Mouse (Mus musculus): Measurements from ENCODE around the gene Fuca1.
"Not testable (repeated sequence)": the region's sequence is repeated elsewhere in the genome, so short reads cannot be mapped to it uniquely, and the experiment has no call there.

Gene Fuca1

DNA sequence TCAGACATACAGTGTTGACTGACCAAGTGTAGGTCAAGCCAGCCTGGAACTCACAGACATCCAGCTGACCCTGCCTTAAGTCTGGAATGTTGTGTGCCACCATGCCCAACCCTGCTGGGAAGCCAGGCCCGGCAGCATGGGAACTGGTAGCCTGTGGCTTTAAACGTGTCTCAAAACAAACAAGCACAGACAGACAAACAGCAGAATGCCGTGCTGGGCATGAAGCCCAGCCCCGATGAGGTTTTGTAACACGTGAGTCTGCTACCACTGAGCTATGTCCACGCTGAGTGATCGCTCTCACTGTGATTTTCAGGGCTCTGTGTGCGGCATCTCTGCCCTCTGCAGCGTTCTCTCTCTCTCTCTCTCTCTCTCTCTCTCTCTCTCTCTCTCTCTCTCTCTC, 35.4 kb downstream of the Fuca1 start:
- no peak for DNase-seq

DNA sequence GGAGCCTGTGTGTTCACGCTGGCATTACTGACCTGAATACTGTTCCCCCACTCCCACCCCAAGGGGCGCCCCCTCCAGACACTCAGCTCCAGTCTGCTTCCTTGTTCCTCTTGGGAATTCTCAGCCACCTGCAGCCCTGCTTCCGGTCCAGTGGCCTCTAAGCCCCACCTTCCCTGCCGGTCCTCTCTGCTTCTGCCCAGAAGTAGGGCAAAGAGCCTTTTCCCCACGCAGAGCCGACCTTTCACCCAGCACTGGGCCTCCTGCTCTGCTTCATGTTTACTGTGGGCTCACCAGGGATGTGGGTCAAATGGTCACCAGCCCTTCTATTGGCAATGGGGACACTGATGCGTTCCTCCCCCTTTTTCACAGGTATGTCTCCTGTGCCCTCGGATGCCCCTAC, 37.8 kb downstream of the Fuca1 start:
- no peak for DNase-seq

DNA sequence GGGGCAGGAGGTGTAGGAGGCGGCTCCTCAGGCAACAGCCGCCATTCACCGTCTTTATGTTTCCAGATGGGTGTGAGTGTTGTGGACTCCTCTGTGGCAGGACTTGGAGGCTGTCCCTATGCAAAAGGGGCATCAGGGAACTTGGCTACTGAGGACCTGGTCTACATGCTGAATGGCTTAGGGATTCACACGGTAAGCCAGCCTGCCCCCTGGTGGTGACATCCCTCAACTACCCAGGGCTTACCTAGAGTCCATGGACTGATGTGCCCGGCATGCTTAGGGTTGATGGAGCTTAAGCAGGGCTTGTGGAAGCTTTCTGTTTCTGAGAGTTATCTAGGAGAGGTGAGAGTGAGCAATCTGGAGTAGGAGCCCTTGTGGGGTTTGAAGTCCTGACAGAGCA, 40.2 kb downstream of the Fuca1 start:
- DNase-seq: peak; percentile 89 to 92

DNA sequence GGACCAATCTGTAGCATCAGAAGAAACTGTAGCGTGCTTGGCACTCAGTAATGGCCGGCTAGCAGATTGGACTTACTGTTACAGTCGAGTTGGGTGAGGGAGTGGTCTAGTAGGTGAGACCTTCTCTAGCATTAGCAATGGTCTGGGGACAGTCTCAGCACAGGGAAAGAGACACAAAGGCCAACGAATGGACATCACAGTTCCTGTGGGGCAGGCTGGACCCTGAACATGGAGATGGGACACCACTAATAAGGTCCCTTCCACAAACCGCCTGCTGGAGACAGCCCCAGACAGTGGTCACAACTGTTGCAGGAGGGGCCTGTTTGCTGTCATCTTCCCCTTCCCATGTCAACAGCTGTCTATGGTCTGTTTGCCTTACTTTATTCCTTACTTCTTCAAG, 41.2 kb downstream of the Fuca1 start:
- DNase-seq: peak; percentile 5 to 9

DNA sequence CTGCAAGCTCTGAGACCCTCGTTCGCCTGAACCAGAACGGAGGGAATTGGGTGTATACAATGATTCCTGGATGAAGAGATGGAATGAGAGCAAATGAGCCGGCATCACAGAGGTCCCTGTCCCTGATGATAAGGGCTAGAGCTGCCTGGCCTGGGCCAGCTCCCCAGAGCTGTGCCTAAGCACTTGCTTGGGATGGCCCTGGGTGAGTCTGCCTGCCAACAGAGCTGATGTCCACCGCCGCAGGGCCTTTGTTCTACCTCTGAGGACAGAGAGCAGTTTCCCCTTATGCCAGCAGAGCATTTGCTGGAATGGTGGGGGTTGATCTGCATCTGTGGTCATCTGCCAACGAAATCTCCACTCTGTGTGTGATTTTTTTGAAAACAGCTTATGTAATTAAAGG, 41.7 kb downstream of the Fuca1 start:
- peak; percentile 19 to 20 for DNase-seq

DNA sequence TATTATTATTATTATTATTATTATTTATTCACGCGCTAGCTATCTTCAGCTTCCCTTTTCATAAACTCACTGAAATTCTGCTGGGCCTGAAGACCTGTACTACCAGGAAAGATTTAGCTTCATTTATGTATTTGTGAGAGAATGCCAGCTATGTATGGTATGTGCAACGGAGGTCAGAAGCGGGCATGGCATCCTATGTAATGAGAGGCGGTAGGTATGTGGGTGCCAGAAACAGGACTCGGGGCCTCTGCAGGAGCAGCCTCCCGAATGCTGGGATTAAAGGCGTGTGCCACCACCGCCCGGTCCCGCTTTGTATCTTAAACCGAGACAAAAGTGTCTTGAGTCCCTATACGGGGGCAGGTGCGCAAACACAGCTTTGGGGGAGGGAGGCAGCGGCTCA, 42.4 kb downstream of the Fuca1 start:
- no peak for DNase-seq

DNA sequence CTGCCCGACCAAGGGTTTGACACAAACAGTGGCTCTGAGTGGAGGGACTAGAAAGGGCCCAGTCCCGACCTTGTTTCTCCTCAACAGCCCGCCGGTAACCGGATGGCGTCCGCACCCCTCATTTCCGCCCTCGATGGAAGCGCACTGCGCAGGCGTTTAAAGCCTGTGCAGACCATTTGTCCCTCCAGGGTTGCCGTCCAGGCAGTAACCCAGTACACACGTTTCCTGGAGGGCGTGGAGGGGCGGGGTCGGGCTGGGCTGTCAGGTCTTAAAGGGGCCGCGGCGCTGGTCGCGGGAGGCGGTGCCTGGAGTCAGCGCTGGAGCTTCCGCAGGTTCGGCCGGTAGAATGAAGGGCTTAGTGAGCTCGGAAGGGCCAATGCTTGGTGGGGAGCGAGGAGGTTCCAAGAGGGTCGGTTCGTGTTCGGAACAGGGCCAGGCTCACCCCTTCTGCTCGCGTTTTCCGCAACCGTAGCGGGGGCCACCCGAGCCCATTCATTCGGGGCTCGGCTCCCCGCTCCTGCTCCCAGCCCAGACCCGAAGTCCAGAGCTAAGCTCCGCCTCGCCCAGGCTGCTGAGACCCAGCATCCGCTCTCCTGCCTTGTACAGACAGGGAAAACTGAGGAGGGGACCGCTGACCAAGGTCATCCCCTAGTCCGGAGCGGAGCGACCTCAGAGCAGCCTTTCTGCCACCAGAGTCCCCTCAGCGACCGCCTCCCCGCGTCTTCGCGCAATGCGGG, 43.1 kb downstream of the Fuca1 start, which contains the start of gene Gale:
Gene Gale (plus strand): TSS at position 271 of the 737 bp plus-strand sequence.
- peak; percentile 97 to 98 for DNase-seq

DNA sequence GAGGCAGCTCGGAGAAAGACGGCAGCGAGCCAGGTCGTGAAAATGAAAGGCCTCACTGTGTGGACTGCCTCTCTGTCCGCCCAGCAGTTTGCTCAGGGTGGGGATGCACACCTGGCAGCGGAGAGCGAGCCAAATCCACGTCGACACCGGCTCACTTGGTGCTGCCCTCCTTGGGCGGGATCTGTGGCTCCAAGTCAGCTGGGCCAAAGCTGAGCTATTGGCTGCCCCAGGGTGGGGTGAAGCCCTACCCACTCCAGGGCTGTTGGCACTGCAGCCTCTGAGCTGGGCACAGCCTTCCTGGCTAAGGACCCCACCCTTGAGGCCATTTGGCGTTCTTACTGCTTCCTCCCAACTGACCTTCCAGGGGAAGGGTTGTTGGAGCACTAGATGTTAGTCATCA, 43.9 kb downstream of the Fuca1 start:
- DNase-seq: peak; percentile 70 to 73

DNA sequence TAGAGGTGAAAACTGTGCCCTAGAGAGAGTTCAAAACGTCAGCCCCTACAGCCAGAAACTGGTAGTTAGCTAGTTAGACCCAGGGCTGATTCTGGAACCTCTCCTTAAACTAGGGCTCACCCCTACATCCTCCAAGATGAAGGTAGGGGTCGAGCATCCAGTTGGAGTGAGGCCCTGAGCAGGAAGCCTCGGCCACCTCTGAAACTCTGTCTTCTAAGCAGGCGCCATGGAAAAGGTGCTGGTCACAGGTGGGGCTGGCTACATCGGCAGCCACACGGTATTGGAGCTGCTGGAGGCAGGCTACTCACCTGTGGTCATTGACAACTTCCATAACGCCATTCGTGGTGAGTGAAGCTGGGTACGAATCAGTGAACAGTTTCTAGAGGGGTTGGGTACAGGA, 44.6 kb downstream of the Fuca1 start:
- DNase-seq: no peak

DNA sequence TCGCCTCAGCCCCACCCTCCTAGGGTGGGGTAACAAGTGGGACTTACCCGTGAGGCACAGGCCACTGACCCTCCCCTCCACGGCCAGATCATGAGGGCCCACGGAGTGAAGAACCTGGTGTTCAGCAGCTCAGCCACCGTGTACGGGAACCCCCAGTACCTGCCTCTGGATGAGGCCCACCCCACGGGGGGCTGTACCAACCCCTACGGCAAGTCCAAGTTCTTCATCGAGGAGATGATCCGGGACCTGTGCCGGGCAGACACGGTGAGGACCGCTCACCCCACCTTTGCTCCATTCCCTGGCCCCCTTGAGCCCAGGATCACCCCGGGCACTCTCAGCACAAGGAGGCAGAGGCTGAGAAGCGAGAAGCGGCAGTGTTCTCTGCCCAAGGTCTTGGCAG, 45.7 kb downstream of the Fuca1 start:
- peak in 1 of 2 experiments; percentile 14 for DNase-seq

DNA sequence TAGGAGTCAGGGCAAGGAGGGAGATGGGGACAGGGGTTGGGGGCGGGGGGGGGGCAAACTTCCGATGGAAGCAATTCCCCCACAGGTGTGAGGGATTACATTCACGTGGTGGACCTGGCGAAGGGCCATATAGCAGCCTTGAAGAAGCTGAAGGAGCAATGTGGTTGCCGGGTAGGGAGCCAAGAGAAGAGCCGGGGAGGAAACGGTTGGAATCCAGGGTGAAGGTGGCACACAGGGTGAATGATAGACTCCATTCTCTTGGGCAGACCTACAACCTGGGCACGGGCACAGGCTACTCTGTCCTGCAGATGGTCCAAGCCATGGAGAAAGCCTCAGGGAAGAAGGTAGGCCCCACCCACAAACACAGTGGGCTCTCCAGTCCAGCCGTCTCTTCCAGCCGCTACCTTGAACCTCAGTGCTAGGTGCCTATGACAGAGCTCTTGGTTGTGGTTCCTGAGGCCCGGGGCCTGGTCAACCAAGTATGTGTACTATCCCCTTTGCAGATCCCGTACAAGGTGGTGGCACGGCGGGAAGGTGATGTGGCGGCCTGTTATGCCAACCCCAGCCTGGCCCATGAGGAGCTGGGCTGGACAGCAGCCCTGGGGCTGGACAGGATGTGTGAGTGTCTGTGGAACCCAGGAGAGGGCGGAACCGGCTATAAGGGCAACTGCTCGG, 46.7 kb downstream of the Fuca1 start:
- peak; percentile 35 to 41 for DNase-seq

DNA sequence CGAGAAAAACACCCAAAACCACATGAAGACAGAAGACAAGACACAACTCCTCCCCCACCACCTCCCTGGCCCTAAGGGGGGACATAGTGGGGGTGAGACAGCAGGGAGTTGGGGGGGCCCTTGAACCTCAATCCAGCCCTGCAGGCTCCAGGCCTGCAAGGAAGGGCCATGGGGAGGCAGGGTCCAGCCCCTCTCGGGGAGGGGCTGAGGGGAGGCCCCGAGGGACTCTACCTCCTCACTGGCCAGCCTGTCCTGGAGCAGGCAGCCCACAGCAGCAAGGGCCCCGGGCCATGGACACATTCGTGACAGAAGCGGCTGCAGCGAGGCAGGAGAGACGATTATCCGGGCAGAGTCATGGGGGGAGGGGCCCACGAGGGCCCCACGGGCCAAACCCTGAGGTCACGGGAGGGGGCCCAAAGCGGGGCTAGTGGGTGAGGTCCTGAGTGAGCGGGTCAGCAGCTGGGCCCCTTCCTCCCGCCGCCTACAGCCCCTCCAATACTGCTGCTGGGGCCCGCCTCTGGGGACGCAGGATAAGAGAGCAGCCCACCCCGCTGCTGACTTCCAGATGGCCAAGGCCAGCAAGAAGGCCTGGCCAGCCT, 47.8 kb downstream of the Fuca1 start:
- DNase-seq: peak; percentile 27 to 38

DNA sequence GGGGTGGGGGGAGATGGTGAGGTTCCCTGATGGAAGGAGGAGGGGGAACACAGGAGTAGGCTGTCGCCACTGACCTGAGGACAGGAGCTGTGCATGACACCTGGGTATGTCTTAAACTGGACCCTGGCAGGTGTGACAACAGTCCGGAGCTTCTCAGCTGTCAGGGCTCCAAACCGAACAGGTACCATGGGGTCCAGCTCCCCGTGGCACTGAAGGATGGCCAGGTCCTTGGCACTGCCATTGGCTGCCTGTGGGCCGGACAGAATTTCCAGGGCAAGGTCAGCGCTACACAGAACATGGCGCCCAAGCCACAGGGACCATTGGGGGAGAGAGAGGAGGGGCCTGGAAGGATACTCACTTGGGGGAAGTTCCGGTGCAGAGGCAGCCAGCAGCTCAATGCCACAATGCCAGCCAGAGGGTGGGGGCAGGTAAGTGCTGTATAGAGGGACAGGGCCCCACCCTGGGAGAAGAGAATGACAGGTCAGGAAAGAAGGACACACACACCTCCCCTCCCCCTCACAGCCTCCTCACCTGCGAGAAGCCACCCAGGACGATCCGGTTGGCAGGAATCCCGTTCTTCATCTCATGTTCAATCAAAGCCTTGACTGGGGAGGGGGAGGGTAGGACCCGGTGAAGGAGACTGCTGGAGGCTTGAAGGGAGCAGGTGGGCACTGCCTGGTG, 48.7 kb downstream of the Fuca1 start:
- peak; percentile 34 to 35 for DNase-seq

DNA sequence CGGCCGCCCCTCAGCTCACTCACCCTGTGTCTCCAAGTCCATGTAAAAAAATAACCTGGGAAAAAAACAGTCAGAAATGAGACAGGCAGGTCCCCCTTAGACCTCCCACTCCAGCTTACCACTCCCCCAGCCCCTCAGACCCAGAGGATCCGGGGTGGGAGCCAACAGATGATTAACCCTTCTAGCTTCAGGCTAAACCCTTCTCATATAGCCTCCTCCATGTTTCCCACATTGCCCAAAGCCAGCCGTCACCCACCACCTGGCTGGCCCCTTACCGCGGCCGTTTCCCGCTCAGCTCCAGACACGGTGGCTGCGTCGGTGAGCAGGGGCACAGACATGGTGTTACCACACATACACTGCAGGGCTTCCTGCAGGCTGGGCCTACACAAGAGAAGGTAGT, 50.0 kb downstream of the Fuca1 start:
- peak in 1 of 2 experiments; percentile 16 for DNase-seq

DNA sequence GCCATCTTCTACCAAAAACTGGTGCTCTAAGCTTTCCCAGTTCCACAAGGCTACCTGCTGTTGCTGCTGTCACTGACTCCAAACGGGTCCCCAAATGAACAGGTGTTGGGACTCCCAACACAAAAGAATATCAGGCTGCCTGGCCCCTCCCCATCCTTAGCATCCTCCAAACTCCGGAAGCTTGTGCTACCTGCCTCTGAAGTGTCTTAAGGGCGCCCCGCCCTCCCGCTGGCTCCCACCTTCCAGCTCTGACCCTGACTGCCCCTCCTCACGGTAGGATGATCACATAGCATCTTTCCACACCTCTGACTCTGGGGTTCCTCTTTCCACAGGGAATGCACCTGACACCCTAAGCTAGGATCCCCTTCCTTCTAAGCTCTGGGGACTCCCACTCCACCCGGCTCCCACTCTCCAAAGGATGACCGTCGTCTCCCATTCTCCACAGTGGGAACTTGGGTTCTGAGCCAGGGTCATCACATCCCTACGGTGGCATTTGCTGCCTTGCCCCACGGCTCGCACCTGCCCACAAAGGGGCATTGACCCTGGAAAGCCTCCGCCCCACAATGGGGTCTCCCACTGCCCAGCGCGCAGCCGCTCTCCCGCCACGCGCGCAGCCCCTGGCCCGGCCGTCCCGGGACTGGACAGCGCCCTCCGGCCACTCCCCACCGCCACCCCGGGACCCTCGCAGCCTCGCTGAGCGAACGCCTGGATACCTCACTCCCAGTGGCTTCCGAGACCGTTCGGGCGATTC, 51.4 kb downstream of the Fuca1 start:
- DNase-seq: no peak

DNA sequence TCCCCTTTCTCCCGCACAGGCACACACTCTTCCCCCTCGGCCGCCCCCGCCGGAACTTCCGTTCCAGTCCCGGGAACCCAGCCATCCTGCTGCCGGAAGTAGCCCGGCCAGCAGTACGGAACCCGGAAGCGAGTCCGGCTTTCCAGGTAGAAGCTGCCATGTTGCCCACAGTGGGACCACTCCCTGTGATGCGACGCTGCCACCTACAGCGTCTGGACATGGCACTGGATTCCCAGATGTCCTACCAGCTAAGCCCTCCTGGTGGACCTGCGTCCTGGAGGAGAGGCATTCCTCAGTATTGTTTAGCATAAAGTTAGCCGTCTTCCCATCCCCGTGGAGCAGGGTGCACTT, 52.0 kb downstream of the Fuca1 start, which contains the start of gene Lypla2:
Gene Lypla2 (minus strand): TSS at position 71 of the 351 bp plus-strand sequence.
- peak; percentile 95 to 96 for DNase-seq

DNA sequence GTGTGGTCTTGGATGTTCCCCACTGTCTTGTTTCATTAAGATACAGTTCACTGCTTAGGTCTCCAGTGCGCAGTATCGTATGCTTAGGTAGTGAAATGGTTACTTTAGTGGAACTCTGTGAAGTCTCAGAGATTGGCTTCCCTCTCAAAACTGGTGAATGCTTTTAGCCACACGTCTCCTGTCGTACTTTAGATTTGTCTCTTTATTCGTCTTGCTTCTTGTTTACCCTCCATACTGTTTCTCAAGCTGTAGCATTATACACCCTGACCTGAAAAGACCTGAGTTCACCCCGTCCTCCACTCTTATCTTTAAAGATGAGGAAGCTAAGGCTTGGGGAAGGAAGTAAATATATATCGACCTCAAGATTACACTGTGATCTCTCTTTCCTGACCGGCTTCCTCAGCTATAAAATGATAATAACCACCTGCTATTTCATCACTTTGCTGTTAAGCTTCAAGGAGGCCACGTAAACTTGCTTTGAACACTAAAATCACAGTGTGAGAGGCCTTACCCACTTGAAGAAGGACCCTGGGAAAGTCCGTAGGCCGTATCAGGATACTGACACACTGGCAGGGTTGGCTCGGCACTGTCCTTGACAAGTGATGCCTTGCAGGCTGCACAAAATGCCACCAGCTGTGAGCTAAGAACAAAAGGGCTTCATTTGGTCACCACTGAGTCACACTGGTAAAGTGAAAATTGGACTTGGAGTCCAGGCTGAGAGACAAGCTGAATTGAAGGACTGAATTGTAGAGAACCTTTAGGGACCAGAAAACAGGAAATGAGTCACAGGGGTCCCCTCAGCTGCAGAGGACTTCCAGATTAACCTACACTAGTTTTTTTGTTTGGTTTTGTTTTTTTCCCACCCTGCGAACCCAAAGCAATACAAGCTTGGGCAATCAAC, 52.6 kb downstream of the Fuca1 start:
- DNase-seq: peak; percentile 7 to 19

DNA sequence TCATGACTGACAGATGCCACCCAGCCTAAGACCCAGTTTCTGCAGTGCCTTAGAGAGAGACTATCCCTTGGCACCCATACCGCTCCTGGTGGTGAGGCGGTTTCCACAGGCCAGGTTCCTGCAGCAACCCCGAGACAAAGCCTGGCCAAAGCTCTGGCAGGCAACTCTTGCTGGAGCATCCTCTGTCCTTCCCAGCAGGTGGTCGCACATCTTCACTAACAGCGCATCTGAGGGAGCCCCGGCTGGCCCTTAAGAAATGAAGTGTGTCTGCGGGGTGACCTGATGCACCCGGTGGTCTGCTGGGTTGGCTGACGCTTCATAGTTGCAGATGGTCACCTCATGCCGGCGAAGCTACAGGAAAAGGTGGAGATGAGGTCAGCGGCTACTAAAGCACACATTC, 55.6 kb downstream of the Fuca1 start:
- DNase-seq: peak; percentile 18 to 28

DNA sequence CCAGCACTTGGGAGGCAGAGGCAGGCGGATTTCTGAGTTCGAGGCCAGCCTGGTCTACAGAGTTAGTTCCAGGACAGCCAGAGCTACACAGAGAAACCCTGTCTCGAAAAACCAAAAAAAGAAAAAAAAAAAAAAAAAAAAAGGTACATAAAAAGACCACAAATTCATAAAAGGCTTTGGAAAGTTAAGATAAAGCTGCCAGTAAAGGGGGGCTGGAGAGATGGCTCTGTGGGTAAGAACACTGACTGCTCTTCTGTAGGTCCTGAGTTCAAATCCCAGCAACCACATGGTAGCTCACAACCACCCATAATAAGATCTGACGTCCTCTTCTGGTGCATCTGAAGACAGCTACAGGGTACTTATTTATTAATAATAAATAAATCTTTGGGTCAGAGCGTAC, 59.7 kb downstream of the Fuca1 start:
- DNase-seq: not testable (repeated sequence)

DNA sequence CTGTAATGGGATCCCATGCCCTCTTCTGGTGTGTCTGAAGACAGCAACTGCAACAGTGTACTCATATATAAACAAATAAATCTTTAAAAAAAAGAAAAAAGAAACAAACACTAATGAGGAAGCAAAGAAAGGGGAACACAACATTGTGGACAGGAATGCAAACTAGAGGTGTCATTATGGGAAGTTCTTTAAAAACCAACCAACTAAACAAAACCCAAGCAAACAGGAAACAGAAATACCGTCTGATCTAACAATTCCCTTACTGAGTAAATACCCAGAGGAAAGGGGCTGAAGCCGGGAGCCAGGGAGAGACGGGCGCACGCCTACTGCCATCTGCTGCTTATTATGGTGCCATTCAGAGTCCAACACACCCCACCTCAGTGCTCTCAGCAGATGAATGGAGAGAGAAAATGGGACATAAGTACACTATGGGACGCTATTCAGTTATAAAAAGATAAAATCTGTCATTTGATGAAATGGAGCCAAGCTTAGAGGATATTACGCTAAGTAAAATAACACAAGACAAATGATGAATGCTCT, 61.1 kb downstream of the Fuca1 start:
- DNase-seq: peak; percentile 39 to 45

DNA sequence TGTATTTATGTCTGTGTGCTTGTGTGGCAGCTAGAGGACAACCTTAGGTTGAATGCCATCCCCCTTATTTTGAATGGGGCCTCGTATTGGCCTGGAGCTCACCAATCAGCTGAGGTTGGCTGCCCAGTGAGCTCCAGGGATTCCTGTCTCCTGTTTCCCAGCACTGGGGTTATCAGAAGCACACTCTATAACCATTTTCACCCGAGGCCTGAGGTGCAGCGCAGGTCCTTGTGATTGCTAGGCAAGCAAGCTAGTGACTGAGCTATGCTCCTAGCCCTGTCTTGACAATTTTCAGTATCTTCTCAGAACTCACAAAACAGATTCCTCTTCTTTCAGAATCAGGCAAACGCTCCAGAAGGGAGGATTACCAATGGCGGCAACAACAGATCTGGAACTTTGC, 64.0 kb downstream of the Fuca1 start:
- DNase-seq: no peak

Data from cerebellum, postnatal 10 days (tissue).